Mouse (Mus musculus): Measurements from ENCODE around the gene Xbp1.
"Not testable (repeated sequence)": the region's sequence is repeated elsewhere in the genome, so short reads cannot be mapped to it uniquely, and the experiment has no call there.

Gene Xbp1

DNA sequence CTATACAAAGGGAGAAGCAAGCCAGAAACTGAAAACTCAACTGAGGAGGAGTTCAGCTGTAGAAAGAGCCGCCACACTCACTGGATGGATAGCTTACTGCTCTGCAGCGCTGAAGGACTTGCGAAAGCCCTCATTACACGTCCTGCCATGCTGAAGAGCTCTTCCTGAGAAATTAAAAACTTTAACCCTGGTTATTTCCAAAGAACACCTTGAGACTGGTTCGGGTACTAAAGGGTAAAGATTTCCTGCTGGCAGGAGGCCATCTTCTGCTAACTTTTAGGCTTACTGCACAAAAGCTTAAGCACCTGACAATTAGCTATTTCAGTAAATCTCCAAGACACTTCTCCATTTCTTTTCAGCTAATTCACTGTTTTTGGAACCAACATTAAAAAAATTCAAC lies 9.7 kb downstream of the Xbp1 start:
- DNase-seq = no peak

DNA sequence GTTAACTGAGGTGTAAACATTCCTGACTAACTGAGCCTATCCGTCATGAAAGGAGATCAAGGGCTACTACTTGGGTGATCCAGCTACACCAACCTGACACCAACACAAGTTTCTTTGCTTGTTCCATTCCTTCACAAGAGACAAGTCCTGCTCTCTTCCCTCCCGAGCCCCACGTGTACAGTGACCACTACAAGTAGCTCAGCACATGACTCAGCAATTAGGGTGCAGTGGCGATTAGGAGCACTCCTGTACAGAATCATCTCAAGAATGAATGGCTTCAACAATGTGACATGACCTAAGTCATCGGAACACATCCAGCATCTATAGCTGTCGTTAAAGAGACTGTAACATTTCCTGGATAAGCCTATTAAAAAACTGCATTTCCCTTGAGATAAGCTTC lies 10.3 kb downstream of the Xbp1 start:
- no peak for DNase-seq

GRCm38 (mm10) chr11:5533108-5533507 lies 12.6 kb downstream of the Xbp1 start:
- DNase-seq = no peak

GRCm38 (mm10) chr11:5537454-5537853 lies 17.0 kb downstream of the Xbp1 start:
- not testable (repeated sequence) for DNase-seq

- DNase-seq = no peak
Measured at GRCm38 (mm10) chr11:5540331-5540730, 19.9 kb downstream of the Xbp1 start.

GRCm38 (mm10) chr11:5541230-5541798 lies 20.9 kb downstream of the Xbp1 start:
- DNase-seq = peak; percentile 23 to 28

GRCm38 (mm10) chr11:5541799-5542481 lies 21.5 kb downstream of the Xbp1 start, which contains the start of gene Ccdc117:
TSS of gene Ccdc117 (minus strand) at chr11:5542187.
- peak; percentile 86 to 88 for DNase-seq

DNA sequence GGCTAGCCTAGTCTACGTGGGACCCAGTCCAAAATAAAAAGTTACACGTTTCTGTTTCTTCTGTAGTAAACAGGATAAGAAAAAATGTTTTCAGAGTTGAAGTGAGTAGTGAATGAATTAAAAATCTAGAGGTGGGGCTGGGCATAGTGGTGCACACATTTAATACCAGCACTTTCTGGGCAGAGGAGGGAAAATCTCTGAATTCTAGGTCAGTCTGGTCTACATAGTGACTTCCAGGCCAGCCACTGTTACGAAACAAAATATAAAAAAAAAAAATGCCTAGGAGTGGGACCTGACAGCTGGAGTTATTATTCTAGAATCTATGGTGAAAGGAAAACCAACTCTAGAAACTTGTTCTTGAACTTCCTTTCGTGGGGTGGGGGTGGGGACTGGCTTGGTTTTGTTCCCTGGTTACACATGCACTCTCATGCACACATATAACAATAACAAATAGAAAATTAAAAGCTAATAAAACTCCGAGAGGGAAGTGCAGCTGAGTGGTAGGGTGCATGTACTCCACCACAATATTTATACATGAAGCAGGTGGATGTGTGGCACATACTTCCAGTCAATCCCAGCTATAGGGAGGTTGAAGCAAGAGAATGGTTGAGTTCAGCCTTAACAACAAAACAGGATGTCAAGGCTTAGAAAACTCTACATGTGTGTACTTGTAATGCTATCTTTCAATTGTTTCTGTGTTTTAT lies 22.2 kb downstream of the Xbp1 start:
- DNase-seq = no peak

GRCm38 (mm10) chr11:5543281-5543680 lies 22.8 kb downstream of the Xbp1 start:
- no peak for DNase-seq

GRCm38 (mm10) chr11:5544709-5545108 lies 24.2 kb downstream of the Xbp1 start:
- DNase-seq = not testable (repeated sequence)

GRCm38 (mm10) chr11:5545457-5545856 lies 25.0 kb downstream of the Xbp1 start:
- DNase-seq = no peak

GRCm38 (mm10) chr11:5546693-5547092 lies 26.2 kb downstream of the Xbp1 start:
- no peak for DNase-seq

DNA sequence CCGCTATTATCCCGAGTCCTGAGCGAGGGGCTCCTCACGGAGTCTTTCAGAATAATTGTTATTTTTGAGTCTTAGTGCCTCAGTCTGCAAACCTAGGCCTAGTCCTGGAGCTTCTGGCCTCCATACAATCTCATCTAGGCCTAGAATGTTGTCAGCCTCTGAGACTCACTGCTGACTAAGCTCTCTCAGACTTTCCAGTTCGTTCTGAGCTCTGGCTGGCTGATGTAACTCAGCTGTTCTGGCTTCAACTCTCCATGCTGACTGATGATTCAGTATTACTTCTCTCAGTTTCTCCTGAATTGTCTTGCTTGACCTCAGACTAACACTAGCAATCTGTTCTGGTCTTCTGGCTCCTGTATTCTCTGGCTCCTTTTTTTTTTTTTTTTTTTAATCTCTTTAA lies 31.0 kb downstream of the Xbp1 start:
- no peak for DNase-seq

GRCm38 (mm10) chr11:5551931-5552330 lies 31.5 kb downstream of the Xbp1 start:
- no peak for DNase-seq

DNA sequence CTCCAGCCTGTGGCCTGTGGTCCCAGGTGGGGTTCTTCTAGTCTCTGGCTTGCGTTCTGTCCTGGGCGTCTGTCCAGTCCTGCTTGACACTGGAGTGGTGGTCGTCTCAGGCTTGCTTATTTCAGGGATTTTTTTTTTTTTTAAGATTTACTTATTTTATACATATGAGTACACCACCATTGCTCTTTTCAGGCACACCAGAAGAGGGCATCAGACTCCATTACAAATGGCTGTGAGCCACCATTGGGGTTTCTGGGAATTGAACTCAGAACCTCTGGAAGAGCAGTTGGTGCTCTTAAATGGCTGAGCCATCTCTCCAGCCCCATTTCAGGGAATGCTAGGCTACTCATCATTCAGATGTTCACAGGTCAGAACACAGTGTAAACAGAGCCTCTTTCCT lies 39.8 kb downstream of the Xbp1 start:
- no peak for DNase-seq

DNA sequence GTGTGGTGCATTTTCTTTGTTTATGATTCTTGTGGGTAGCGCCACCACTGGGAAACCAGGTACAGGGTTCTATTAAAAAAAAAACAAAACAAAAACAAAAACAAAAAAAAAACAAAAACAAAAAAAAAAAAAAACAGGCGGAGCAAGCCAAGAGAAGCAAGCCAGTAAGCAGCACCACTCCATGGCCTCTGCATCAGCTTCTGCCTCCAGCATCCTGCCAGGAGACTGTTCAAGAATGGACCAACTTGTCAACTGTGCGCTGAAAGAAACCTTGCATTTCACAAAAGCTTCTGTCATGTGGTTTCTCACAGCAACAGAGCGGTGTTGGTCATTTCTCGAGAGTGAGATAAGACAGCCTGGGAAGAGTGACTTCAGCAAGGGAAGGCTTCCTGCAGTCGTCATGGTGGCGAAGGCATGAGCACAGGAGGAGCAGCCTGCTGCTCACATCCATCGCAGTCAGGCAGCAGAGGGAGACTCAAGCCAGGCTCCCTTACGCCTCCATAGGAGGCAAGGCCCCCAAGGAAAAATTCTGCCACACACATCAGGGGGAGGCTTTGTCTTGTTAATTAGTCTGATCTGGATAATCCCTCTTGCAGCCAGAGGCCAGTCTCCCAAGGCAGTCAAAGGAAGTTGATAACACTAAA lies 42.3 kb downstream of the Xbp1 start:
- no peak for DNase-seq

GRCm38 (mm10) chr11:5563898-5564297 lies 43.4 kb downstream of the Xbp1 start:
- no peak for DNase-seq

DNA sequence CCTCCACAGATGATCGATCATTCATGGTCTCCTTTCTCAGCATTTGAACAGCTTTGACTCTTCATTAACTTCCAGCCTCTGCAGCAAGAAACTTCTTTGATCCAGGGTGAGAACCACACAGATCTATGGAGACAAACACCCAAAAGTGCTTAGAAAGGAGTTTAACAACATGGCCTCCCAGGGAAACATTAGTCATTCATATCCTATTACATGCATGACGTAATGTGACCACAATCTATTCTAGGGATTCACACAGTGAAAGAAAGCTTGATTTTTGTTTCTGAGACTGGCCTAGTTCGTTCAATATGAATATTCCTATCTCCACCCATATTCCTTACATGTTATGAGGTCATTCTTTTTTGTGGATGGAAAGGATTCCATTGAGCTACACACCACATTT lies 45.1 kb downstream of the Xbp1 start:
- no peak for DNase-seq

- peak; percentile 12 to 14 for DNase-seq
Measured at GRCm38 (mm10) chr11:5566506-5566905, 46.0 kb downstream of the Xbp1 start.

- no peak for DNase-seq
Measured at GRCm38 (mm10) chr11:5567654-5568053, 47.2 kb downstream of the Xbp1 start.

- no peak for DNase-seq
Measured at GRCm38 (mm10) chr11:5568082-5568481, 47.6 kb downstream of the Xbp1 start.

- DNase-seq = no peak
Measured at GRCm38 (mm10) chr11:5569474-5569873, 49.0 kb downstream of the Xbp1 start, which contains the start of gene Ankrd36. TSS of gene Ankrd36 (plus strand) at chr11:5569684.

GRCm38 (mm10) chr11:5571856-5572255 lies 51.4 kb downstream of the Xbp1 start:
- no peak for DNase-seq

- DNase-seq = no peak
Measured at GRCm38 (mm10) chr11:5573821-5574220, 53.4 kb downstream of the Xbp1 start.

Measured in B cell, adult 2 months (primary cell).